Mouse (Mus musculus) frontal cortex, postnatal 25 days (tissue): ENCODE results near the gene Eefsec.

ENCODE experiments used
- DNase-seq, 2 experiments: peaks; one replicate each; pipeline ENCODE4 v3.0.0; 2022; ENCODE audit warnings: low spot score in 2 of 2

The Eefsec gene

GRCm38 (mm10) chr6:88342965-88343364, 103.4 kb downstream of the Eefsec start:
- no peak for DNase-seq

GRCm38 (mm10) chr6:88341182-88341581, 105.2 kb downstream of the Eefsec start:
- DNase-seq = no peak

- no peak for DNase-seq
Measured at GRCm38 (mm10) chr6:88340761-88341160, 105.6 kb downstream of the Eefsec start.

GRCm38 (mm10) chr6:88329336-88329735, 117.0 kb downstream of the Eefsec start:
- no peak for DNase-seq

GRCm38 (mm10) chr6:88321879-88322278, 124.5 kb downstream of the Eefsec start:
- DNase-seq = no peak

- no peak for DNase-seq
Measured at GRCm38 (mm10) chr6:88321253-88321652, 125.1 kb downstream of the Eefsec start.

- DNase-seq = no peak
Measured at GRCm38 (mm10) chr6:88319735-88320134, 126.6 kb downstream of the Eefsec start.

GRCm38 (mm10) chr6:88315295-88315694, 131.0 kb downstream of the Eefsec start:
- no peak for DNase-seq

- no peak for DNase-seq
Measured at GRCm38 (mm10) chr6:88313937-88314336, 132.4 kb downstream of the Eefsec start.

- DNase-seq = no peak
Measured at GRCm38 (mm10) chr6:88311593-88311992, 134.7 kb downstream of the Eefsec start.

- DNase-seq = no peak
Measured at GRCm38 (mm10) chr6:88306100-88306746, 140.1 kb downstream of the Eefsec start.

GRCm38 (mm10) chr6:88301234-88301633, 145.1 kb downstream of the Eefsec start:
- no peak for DNase-seq

- DNase-seq = no peak
Measured at GRCm38 (mm10) chr6:88299491-88299890, 146.8 kb downstream of the Eefsec start.

- no peak for DNase-seq
Measured at GRCm38 (mm10) chr6:88292274-88292909, 153.9 kb downstream of the Eefsec start.

GRCm38 (mm10) chr6:88290129-88290766, 156.1 kb downstream of the Eefsec start:
- DNase-seq = peak; percentile 13

- DNase-seq = no peak
Measured at GRCm38 (mm10) chr6:88278141-88278540, 168.2 kb downstream of the Eefsec start.

GRCm38 (mm10) chr6:88277242-88277641, 169.1 kb downstream of the Eefsec start:
- DNase-seq = no peak

- DNase-seq = peak in 1 of 2 experiments; percentile 12
Measured at GRCm38 (mm10) chr6:88276221-88276620, 170.1 kb downstream of the Eefsec start.

- no peak for DNase-seq
Measured at GRCm38 (mm10) chr6:88274623-88275022, 171.7 kb downstream of the Eefsec start.

- DNase-seq = no peak
Measured at GRCm38 (mm10) chr6:88267970-88268369, 178.4 kb downstream of the Eefsec start.

GRCm38 (mm10) chr6:88267068-88267467, 179.3 kb downstream of the Eefsec start:
- DNase-seq = no peak

- no peak for DNase-seq
Measured at GRCm38 (mm10) chr6:88266055-88266454, 180.3 kb downstream of the Eefsec start.

GRCm38 (mm10) chr6:88265355-88265754, 181.0 kb downstream of the Eefsec start:
- no peak for DNase-seq
